Mouse (Mus musculus) cerebellum, adult 11-12 months (tissue): ENCODE data around the gene Thap12.

Source experiments
- DNase-seq: peaks from one replicate; pipeline ENCODE4 v3.0.0; 2022

Thap12 gene

DNA sequence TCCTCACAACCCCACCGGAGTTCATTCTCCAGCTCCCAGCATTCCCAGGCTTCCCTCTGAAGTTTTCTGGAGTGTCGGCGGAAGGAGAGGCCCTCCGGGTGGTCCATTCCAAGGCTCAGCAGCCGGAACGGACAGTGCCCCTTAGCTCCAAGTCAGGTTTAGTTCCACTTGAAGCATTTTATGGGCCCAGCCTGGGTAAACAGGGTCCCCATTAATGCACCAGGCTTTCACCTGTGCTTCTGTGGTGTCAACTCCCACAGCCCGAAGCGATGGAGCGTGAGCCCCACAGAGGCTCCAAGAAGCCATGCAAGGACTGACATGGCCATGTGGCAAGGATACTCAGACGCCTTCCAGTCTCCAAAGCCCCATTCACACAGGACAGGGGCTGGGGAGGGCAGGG lies 61.0 kb downstream of the Thap12 start:
- DNase-seq: no peak

DNA sequence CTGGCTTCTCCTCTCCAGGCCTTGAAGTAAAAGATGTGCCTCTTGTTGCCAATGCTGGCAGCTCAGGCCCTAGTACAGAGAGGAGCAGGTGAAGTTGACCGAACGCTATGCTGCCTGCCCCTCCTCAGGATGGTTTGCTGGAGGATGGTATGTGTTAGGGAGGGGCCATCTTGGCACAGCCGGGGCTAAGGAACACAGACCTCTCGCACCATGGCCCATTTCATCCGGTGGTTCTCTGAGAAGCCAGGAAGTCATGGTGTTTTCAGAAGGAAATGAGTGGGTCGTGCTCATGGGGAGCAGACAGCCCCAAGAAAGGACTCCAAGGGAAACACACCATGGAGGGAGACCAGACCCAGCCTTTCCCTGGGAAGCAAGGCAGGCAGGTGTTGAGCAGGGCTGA lies 64.4 kb downstream of the Thap12 start:
- DNase-seq: no peak
